Mouse (Mus musculus) heart, adult 2 months (tissue): ENCODE results near the gene Pitpnb. TPM values are rescaled to one million over a fixed set of nuclear protein-coding genes. Genes with fewer than 3 reads are reported as not detected.
A peak's percentile ranks its signal among the peaks of the same experiment; 100 is the strongest.

Experiments used
- DNase-seq, 2 experiments: peaks; one replicate each; pipeline ENCODE4 v3.0.0; 2021
- H3K27ac ChIP-seq: fragments of 200-600 bp; 2 replicates; pipeline ENCODE4 v1.8.1; 2022
- H3K27me3 ChIP-seq: fragments of 200-500 bp; 2 replicates; pipeline ENCODE4 v1.6.1; 2012; ENCODE audit warnings: mild to moderate bottlenecking, low read length, inconsistent platforms, mixed read lengths; ENCODE audit not compliant: control insufficient read depth, insufficient read depth
- H3K36me3 ChIP-seq: fragments of 200-500 bp; 2 replicates; pipeline ENCODE4 v1.6.1; 2012; ENCODE audit warnings: low read length, inconsistent platforms; ENCODE audit not compliant: control insufficient read depth, insufficient read depth
- H3K4me1 ChIP-seq: fragments of 200-500 bp; 2 replicates; pipeline ENCODE4 v1.6.1; 2011; ENCODE audit warnings: low read length; ENCODE audit not compliant: control insufficient read depth, insufficient read depth
- H3K4me3 ChIP-seq: fragments of 200-600 bp; 2 replicates; pipeline ENCODE4 v1.8.1; 2022
- H3K79me2 ChIP-seq: fragments of 200-500 bp; replicated peaks from 2 replicates; pipeline ENCODE4 v1.6.1; 2012; ENCODE audit warnings: mild to moderate bottlenecking, inconsistent platforms, low read length, moderate library complexity, mixed read lengths; ENCODE audit not compliant: control insufficient read depth, insufficient read depth
- H3K9ac ChIP-seq: fragments of 200-500 bp; 2 replicates; pipeline ENCODE4 v1.6.1; 2012; ENCODE audit warnings: low read depth, mild to moderate bottlenecking, control low read depth, inconsistent platforms, low read length, mixed read lengths
- CTCF ChIP-seq: fragments of 200-600 bp; IDR thresholded peaks from 2 replicates; pipeline ENCODE4 v1.8.1; 2022; ENCODE audit warnings: antibody characterized with exemption, mild to moderate bottlenecking, moderate library complexity
- EP300 ChIP-seq: fragments of 200-500 bp; IDR thresholded peaks from 2 replicates; pipeline ENCODE4 v1.6.1; 2011; ENCODE audit warnings: low read depth, low read length, control low read depth; ENCODE audit not compliant: insufficient read depth
- POLR2A ChIP-seq: fragments of 200-500 bp; IDR thresholded peaks from 2 replicates; pipeline ENCODE4 v1.6.1; 2011; ENCODE audit warnings: mild to moderate bottlenecking, low read depth, low read length, control low read depth; ENCODE audit not compliant: insufficient read depth
- WGBS: fragments of 180-500 bp; shearing (Covaris S2); methylation state at CpG from one replicate; pipeline ENCODE4 v1.1.7; 2018; 5-methylcytosine and 5-hydroxymethylcytosine counted together
- intact Hi-C: fragments of 180-260 bp; cut with DNase I; formaldehyde crosslinking; loops from one replicate; pipeline ENCODE4 v1.15.1; 2025
- polyA plus RNA-seq: library from polyadenylated mRNA; depleted of rRNA; stranded (reverse); fragments of >200 nt; gene quantifications from 2 replicates; pipeline ENCODE4 v1.2.3, GENCODE M21; 2012; rRNA removed
- total RNA-seq, 2 experiments: library from RNA; stranded (reverse); gene quantifications; 2 replicates each; pipeline ENCODE4 v1.2.3; 2021

Pitpnb gene
- total and polyA plus RNA-seq, 3 experiments = 32.4 to 41.9 (median 39.4) TPM

- intact Hi-C loops = loop anchor here (5.0 kb wide), 1 partner anchor 36 kb away; no protein-coding TSS in a partner anchor
- Histone ChIP-seq H3K79me2 (peaks cover 5% of the 10 kb centered on the region; the same call in 1 of the 2 replicates), H3K4me3 (no peak overlapping the region), H3K4me1 (peaks cover 18% of the 10 kb centered on the region), H3K9ac (no peak overlapping the region), H3K27ac (no peak overlapping the region), H3K27me3 (no peaks in the 10 kb centered on the region), H3K36me3 (no peaks in the 10 kb centered on the region)
- WGBS = 57% methylated on average over 11 of the region's 11 CpGs
- DNase-seq = no peak
- TF ChIP-seq CTCF (no peak), POLR2A (no peak), EP300 (no peak)
These were observed 100.6 kb downstream of the Pitpnb start for GRCm38 (mm10) chr5:111431007-111431730.

GRCm38 (mm10) chr5:111432842-111433241 lies 102.3 kb downstream of the Pitpnb start:
- Histone ChIP-seq H3K79me2 (peaks cover 5% of the 10 kb centered on the region; the same call in 1 of the 2 replicates), H3K9ac (no peak overlapping the region), H3K27ac (no peak overlapping the region), H3K27me3 (no peaks in the 10 kb centered on the region), H3K36me3 (no peaks in the 10 kb centered on the region), H3K4me3 (no peak overlapping the region), H3K4me1 (peaks cover 23% of the 10 kb centered on the region)
- intact Hi-C loops = loop anchor here (5.0 kb wide), 1 partner anchor 34 kb away; no protein-coding TSS in a partner anchor
- TF ChIP-seq CTCF (no peak), POLR2A (no peak), EP300 (no peak)
- DNase-seq = no peak
- WGBS = 66% methylated on average over 5 of the region's 5 CpGs

DNA sequence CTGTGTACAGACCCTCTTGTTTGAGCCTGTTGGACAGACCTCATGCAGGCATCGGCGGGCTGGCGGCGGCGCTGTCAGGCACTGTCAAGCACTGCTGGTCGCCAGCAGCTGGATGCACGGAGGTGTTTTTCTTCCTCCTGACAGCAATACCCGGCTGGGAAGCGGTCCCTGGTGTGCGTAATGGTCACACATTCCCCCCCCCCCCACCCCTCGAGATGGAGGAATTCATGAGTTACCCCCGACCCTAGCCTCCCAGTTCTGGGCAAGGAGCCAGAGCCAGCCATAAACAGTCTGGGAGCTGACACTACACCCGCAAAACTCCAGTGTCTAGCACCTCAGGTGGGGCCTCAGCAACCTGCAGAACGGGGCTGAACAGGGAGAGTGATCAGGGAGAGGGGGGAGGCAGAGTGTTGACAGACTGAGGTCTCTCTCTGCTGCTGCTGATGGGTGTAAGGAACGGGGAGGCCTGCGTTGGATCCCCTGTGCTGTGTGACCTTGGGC lies 103.8 kb downstream of the Pitpnb start:
- no peak for TF ChIP-seq CTCF
- TF ChIP-seq POLR2A = no peak
- no peak for TF ChIP-seq EP300
- intact Hi-C loops = loop anchor here (5.0 kb wide), 1 partner anchor 33 kb away; no protein-coding TSS in a partner anchor
- no peaks in the 10 kb centered on the region for H3K27me3 ChIP-seq
- H3K4me3 ChIP-seq = no peak overlapping the region
- H3K27ac ChIP-seq = no peak overlapping the region
- H3K9ac ChIP-seq = no peak overlapping the region
- no peak for DNase-seq
- peaks cover 23% of the 10 kb centered on the region for H3K4me1 ChIP-seq
- H3K36me3 ChIP-seq = no peaks in the 10 kb centered on the region
- peaks cover 5% of the 10 kb centered on the region; the same call in 1 of the 2 replicates for H3K79me2 ChIP-seq
- WGBS = 64% methylated on average over 16 of the region's 16 CpGs

- H3K4me1 ChIP-seq = peaks cover 14% of the 10 kb centered on the region
- no peaks in the 10 kb centered on the region for H3K36me3 ChIP-seq
- intact Hi-C loops = no loop called here
- peak overlapping the region; percentile 61 for H3K27ac ChIP-seq
- DNase-seq = no peak
- no peaks in the 10 kb centered on the region for H3K27me3 ChIP-seq
- H3K4me3 ChIP-seq = no peak overlapping the region
- TF ChIP-seq EP300 (no peak), POLR2A (no peak), CTCF (no peak)
- H3K79me2 ChIP-seq = peaks cover 5% of the 10 kb centered on the region; the same call in 1 of the 2 replicates
- H3K9ac ChIP-seq = no peak overlapping the region; the same call in 1 of the 2 replicates
- 23% methylated on average over 7 of the region's 7 CpGs for WGBS
These were observed 105.7 kb downstream of the Pitpnb start for GRCm38 (mm10) chr5:111436260-111436659.

- H3K79me2 ChIP-seq = peaks cover 5% of the 10 kb centered on the region; the same call in 1 of the 2 replicates
- intact Hi-C loops = no loop called here
- H3K4me1 ChIP-seq = peaks cover 14% of the 10 kb centered on the region
- no peak overlapping the region for H3K4me3 ChIP-seq
- no peaks in the 10 kb centered on the region for H3K27me3 ChIP-seq
- no peak overlapping the region for H3K27ac ChIP-seq
- TF ChIP-seq EP300 (no peak), POLR2A (no peak), CTCF (no peak)
- H3K36me3 ChIP-seq = no peaks in the 10 kb centered on the region
- H3K9ac ChIP-seq = no peak overlapping the region
- 83% methylated on average over 7 of the region's 7 CpGs for WGBS
- DNase-seq = no peak
These were observed 106.6 kb downstream of the Pitpnb start for GRCm38 (mm10) chr5:111437205-111437604.

Other genes with a start within 250 kb of the Pitpnb start
- 10 to 100 TPM; 18.7 to 23.9 TPM for gene Mn1, start 86.6 kb downstream of the Pitpnb start, total RNA-seq
- 4.8 and 5.5 TPM in 2 replicates for gene Mn1, start 86.6 kb downstream of the Pitpnb start, polyA plus RNA-seq